Mouse (Mus musculus): Measurements from ENCODE around the gene Acox1. TPM values are rescaled to one million over a fixed set of nuclear protein-coding genes. Genes with fewer than 3 reads are reported as not detected.

Acox1 gene
- polyA plus RNA-seq, 1 experiment from 2014 or later, result 25.8 TPM

- peaks cover 16% of the 10 kb centered on the region for H3K4me1 ChIP-seq
- no peak for ATAC-seq (ENCODE audit: insufficient number of reproducible peaks, insufficient read depth, low FRiP score, low TSS enrichment)
- no peak overlapping the region for H3K9ac ChIP-seq
- H3K27me3 ChIP-seq, result no peaks in the 10 kb centered on the region
- no peak overlapping the region for H3K4me3 ChIP-seq
- H3K4me2 ChIP-seq (replicated peaks), result no peak overlapping the region
- no peaks in the 10 kb centered on the region for H3K9me3 ChIP-seq
- WGBS, result 47% methylated on average over 5 of the region's 5 CpGs
- peaks cover 30% of the 10 kb centered on the region for H3K36me3 ChIP-seq
- no peak overlapping the region for H3K27ac ChIP-seq
Measured at GRCm38 (mm10) chr11:116133497-116133896, 65.3 kb downstream of the Acox1 start.

DNA sequence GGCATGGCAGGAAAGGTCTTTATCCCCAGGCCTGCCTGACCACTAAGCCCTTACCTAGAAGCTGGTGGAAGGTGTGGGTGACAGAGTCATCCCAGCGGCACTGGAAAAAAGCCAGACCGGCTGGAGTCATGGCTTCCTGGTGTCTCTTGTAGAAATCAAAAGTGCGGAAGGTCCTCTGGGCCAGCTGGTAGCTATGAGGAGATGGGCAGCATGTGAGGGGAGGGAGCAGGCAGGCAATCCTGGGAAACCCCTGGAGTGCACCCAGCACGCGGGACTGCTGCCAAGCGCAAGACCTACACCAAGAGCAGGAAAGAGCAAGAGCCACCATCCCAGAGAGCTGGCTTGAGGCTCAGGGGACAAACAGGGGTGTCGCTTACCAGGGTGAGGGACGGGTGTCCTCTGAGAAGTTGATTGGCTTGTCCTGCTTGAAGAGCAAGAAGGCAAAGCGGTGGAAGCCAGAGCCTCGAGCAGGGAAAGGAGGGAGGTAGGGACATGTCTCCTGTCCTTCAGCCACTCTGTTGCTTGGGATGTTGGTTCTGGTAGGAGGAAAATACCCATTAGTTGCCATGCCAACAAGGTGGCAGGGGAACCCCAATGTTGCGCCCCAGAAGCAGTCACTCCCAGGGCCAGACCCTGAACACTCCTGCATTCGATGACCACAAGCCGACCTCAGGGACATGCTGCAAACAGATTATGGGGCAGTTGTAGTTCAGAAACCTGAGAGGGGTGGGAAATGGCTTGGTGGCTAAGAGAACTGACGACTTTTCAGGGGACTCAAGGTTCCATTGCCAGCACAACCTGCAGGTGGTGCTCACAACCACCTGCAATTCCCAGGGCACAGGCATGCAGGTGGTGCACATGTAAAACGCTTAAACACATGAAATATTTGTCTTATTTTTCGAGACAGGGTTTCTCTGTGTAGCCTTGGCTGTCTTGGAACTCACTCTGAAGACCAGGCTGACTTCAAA, 66.2 kb downstream of the Acox1 start:
- H3K27ac ChIP-seq, result no peak overlapping the region
- H3K27me3 ChIP-seq, result no peaks in the 10 kb centered on the region
- no peak overlapping the region for H3K4me3 ChIP-seq
- peaks cover 18% of the 10 kb centered on the region for H3K4me1 ChIP-seq
- H3K36me3 ChIP-seq, result peaks cover 30% of the 10 kb centered on the region
- no peaks in the 10 kb centered on the region for H3K9me3 ChIP-seq
- H3K9ac ChIP-seq, result no peak overlapping the region
- no peak overlapping the region for H3K4me2 ChIP-seq (replicated peaks)
- WGBS, result 78% methylated on average over 16 of the region's 16 CpGs
- no peak for ATAC-seq (ENCODE audit: insufficient number of reproducible peaks, insufficient read depth, low FRiP score, low TSS enrichment)

GRCm38 (mm10) chr11:116131349-116132170, 67.3 kb downstream of the Acox1 start:
- Histone ChIP-seq H3K27me3 (no peaks in the 10 kb centered on the region), H3K9ac (peak overlapping the region; percentile 70), H3K4me2 (replicated peaks) (peak overlapping the region; percentile 75), H3K36me3 (peaks cover 30% of the 10 kb centered on the region), H3K9me3 (no peaks in the 10 kb centered on the region), H3K27ac (peak overlapping the region; percentile 89; the same call in 1 of the 2 replicates), H3K4me3 (peak overlapping the region; percentile 57), H3K4me1 (peaks cover 27% of the 10 kb centered on the region)
- ATAC-seq (ENCODE audit: insufficient number of reproducible peaks, insufficient read depth, low FRiP score, low TSS enrichment), result no peak
- WGBS, result 81% methylated on average over 15 of the region's 15 CpGs

DNA sequence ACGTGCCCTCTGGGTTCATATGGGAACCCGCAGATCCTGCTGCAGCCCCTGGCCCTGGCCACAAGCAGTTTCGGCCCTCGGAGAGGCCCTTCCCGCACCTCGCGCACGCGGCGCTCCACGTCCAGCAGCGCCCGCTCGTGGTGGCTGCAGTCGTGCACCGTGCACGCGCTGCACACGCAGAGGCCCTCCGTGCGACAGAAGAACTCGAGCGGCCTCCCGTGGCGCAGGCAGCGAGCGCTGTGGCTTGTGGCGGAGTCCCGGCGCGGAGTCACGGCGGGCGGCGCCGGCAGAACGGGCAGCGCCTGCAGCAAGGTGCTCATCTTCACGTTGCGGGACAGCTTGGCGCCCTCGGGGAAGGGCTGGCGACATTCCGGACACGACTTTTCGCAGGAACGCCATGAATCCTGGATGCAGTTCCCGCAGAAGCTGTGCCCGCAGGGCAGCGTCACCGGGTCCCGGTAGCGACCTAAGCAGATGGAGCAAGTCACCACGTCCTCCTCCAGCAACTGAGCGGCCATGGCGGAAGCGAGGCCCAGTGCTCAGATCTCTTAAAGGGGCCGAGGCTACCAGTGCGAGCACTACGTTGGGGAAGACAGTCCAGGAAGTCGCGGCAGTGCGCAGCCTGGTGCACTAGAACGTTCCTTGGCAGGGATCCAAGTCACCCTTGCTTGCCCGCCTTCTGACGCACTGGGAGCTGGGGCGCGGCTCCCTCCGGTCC, 68.2 kb downstream of the Acox1 start, which contains the start of gene Trim65:
Gene Trim65 (minus strand): TSS at position 641 of the 718 bp plus-strand sequence.
- Histone ChIP-seq H3K4me1 (peaks cover 27% of the 10 kb centered on the region), H3K4me3 (peak within 1 kb of the TSS; percentile 57), H3K36me3 (peaks cover 33% of the 10 kb centered on the region), H3K27me3 (no peaks in the 10 kb centered on the region), H3K9ac (peak within 1 kb of the TSS; percentile 70), H3K4me2 (replicated peaks) (peak within 1 kb of the TSS; percentile 75), H3K27ac (peak within 1 kb of the TSS; percentile 89), H3K9me3 (no peaks in the 10 kb centered on the region)
- ATAC-seq (ENCODE audit: insufficient number of reproducible peaks, insufficient read depth, low FRiP score, low TSS enrichment), result peak; percentile 74
- 1% methylated on average over 69 of the region's 69 CpGs for WGBS

GRCm38 (mm10) chr11:116129993-116130487, 68.8 kb downstream of the Acox1 start:
- Histone ChIP-seq H3K9me3 (peaks cover 4% of the 10 kb centered on the region; the same call in 1 of the 2 replicates), H3K27me3 (no peaks in the 10 kb centered on the region), H3K4me1 (peaks cover 27% of the 10 kb centered on the region), H3K4me3 (peak overlapping the region; percentile 57), H3K4me2 (replicated peaks) (peak overlapping the region; percentile 75), H3K27ac (peak overlapping the region; percentile 89), H3K9ac (peak overlapping the region; percentile 70), H3K36me3 (peaks cover 33% of the 10 kb centered on the region)
- 0 out of 2 replicates have a peak, but pooled peaks have one; percentile 1 for ATAC-seq (ENCODE audit: insufficient number of reproducible peaks, insufficient read depth, low FRiP score, low TSS enrichment)
- 48% methylated on average over 8 of the region's 8 CpGs for WGBS

- Histone ChIP-seq H3K9ac (no peak overlapping the region), H3K27me3 (no peaks in the 10 kb centered on the region), H3K4me2 (replicated peaks) (peak overlapping the region; percentile 75), H3K9me3 (peaks cover 4% of the 10 kb centered on the region; the same call in 1 of the 2 replicates), H3K36me3 (peaks cover 25% of the 10 kb centered on the region), H3K4me1 (peaks cover 27% of the 10 kb centered on the region), H3K4me3 (no peak overlapping the region), H3K27ac (no peak overlapping the region)
- ATAC-seq (ENCODE audit: insufficient number of reproducible peaks, insufficient read depth, low FRiP score, low TSS enrichment), result no peak
- WGBS, result 74% methylated on average over 9 of the region's 9 CpGs
Measured at GRCm38 (mm10) chr11:116129091-116129790, 69.6 kb downstream of the Acox1 start.

- Histone ChIP-seq H3K27me3 (no peaks in the 10 kb centered on the region), H3K9me3 (peaks cover 4% of the 10 kb centered on the region; the same call in 1 of the 2 replicates), H3K36me3 (peaks cover 18% of the 10 kb centered on the region), H3K4me2 (replicated peaks) (peak overlapping the region; percentile 40; the same call in 1 of the 2 replicates), H3K4me1 (peaks cover 27% of the 10 kb centered on the region), H3K9ac (no peak overlapping the region), H3K4me3 (0 out of 2 replicates have a peak overlapping the region, but pooled peaks have one; percentile 22), H3K27ac (0 out of 2 replicates have a peak overlapping the region, but pooled peaks have one; percentile 37)
- no peak for ATAC-seq (ENCODE audit: insufficient number of reproducible peaks, insufficient read depth, low FRiP score, low TSS enrichment)
- 80% methylated on average over 9 of the region's 9 CpGs for WGBS
Measured at GRCm38 (mm10) chr11:116127986-116128385, 70.9 kb downstream of the Acox1 start.

GRCm38 (mm10) chr11:116127156-116127980, 71.5 kb downstream of the Acox1 start, which contains the start of gene Trim47:
TSS of gene Trim47 (minus strand) at chr11:116127210.
- H3K27ac ChIP-seq, result peak within 1 kb of the TSS; percentile 37
- peaks cover 27% of the 10 kb centered on the region for H3K4me1 ChIP-seq
- H3K27me3 ChIP-seq, result no peaks in the 10 kb centered on the region
- no peak within 1 kb of the TSS for H3K9ac ChIP-seq
- H3K36me3 ChIP-seq, result peaks cover 16% of the 10 kb centered on the region
- peaks cover 4% of the 10 kb centered on the region; the same call in 1 of the 2 replicates for H3K9me3 ChIP-seq
- H3K4me3 ChIP-seq, result peak within 1 kb of the TSS; percentile 22
- peak; percentile 50; the same call in 1 of the 2 replicates for ATAC-seq (ENCODE audit: insufficient number of reproducible peaks, insufficient read depth, low FRiP score, low TSS enrichment)
- peak within 1 kb of the TSS; percentile 40 for H3K4me2 ChIP-seq (replicated peaks)
- 23% methylated on average over 23 of the region's 23 CpGs for WGBS

GRCm38 (mm10) chr11:116126261-116126660, 72.6 kb downstream of the Acox1 start:
- no peak overlapping the region for H3K27ac ChIP-seq
- peak overlapping the region; percentile 40; the same call in 1 of the 2 replicates for H3K4me2 ChIP-seq (replicated peaks)
- H3K9ac ChIP-seq, result no peak overlapping the region
- no peaks in the 10 kb centered on the region for H3K27me3 ChIP-seq
- peaks cover 4% of the 10 kb centered on the region; the same call in 1 of the 2 replicates for H3K9me3 ChIP-seq
- 96% methylated on average over 15 of the region's 15 CpGs for WGBS
- peaks cover 24% of the 10 kb centered on the region for H3K4me1 ChIP-seq
- no peak for ATAC-seq (ENCODE audit: insufficient number of reproducible peaks, insufficient read depth, low FRiP score, low TSS enrichment)
- H3K4me3 ChIP-seq, result no peak overlapping the region
- H3K36me3 ChIP-seq, result peaks cover 14% of the 10 kb centered on the region
